Mouse (Mus musculus): Measurements from ENCODE around the gene Icos. TPM values are rescaled to one million over a fixed set of nuclear protein-coding genes. Genes with fewer than 3 reads are reported as not detected.

Icos gene
- polyA plus RNA-seq (2012; rRNA removed), result 0.10 TPM in 1 of 2 replicates, not detected in the other

GRCm38 (mm10) chr1:60977641-60978040 lies at the start of gene Icos:
Gene Icos, plus strand, starts transcription at chr1:60977927.
- Histone ChIP-seq H3K27me3 (ENCODE audit: control insufficient read depth, insufficient read depth, low read length) (no peaks in the 10 kb centered on the region), H3K4me1 (ENCODE audit: control insufficient read depth, insufficient read depth, low read length) (no peaks in the 10 kb centered on the region), H3K27ac (ENCODE audit: insufficient read depth, low read length) (no peak within 1 kb of the TSS), H3K4me3 (replicated peaks; ENCODE audit: insufficient read depth, low read depth, low read length) (no peak within 1 kb of the TSS)
- WGBS, result 87% methylated on average over 6 of the region's 6 CpGs
- DNase-seq, result no peak
- TF ChIP-seq CTCF (IDR thresholded peaks at IDR 0.05; ENCODE audit: borderline replicate concordance, insufficient read depth, low read depth, low read length), result no peak
- no peak for TF ChIP-seq POLR2A (IDR thresholded peaks at IDR 0.05; ENCODE audit: borderline replicate concordance, insufficient read depth, low read length)

DNA sequence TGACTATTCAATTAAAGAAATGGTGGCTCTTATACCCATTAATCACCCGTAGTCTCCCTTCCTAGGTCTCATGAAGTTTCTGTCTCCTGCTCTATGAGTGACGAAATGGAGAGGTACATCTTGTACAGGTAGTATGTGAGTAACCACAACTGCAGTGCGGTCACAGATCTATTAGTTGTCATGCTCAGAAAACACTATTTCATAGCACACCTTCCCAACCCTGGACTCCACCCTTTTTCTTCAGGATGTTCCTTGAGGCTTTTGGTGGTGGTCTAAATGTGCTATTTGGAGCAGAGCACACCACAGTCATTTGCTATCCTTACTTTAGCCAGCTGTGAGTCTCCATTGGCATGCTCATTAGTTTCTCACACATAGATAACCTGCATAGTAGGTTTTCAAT lies 48.7 kb upstream of the Icos start:
- no peaks in the 10 kb centered on the region for H3K27me3 ChIP-seq (ENCODE audit: control insufficient read depth, insufficient read depth, low read length)
- H3K27ac ChIP-seq (ENCODE audit: insufficient read depth, low read length), result no peak overlapping the region
- no peak overlapping the region for H3K4me3 ChIP-seq (replicated peaks; ENCODE audit: insufficient read depth, low read depth, low read length)
- H3K4me1 ChIP-seq (ENCODE audit: control insufficient read depth, insufficient read depth, low read length), result no peaks in the 10 kb centered on the region
- DNase-seq, result no peak
- TF ChIP-seq POLR2A (IDR thresholded peaks at IDR 0.05; ENCODE audit: borderline replicate concordance, insufficient read depth, low read length) (no peak), CTCF (IDR thresholded peaks at IDR 0.05; ENCODE audit: borderline replicate concordance, insufficient read depth, low read depth, low read length) (no peak)
- WGBS, result 90% methylated on average over 3 of the region's 3 CpGs

DNA sequence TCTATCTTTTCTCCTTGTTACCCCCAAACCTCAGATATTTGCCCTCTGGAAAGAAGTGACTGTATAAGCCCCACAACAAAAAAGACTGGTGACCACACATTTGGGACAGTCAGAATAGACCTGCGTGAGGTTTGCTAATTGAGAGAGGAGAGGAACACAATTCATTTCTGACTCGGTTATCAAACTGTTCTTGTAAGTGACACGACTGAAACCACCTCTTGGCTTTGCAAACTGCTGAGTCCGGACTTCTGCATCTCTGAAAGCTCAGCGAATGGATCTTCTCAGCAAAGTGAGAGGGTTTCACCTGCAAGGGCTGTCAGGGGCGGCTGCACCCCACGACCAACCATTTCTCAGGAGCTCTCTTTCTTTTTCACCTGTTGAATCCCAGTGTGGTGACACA lies 47.3 kb upstream of the Icos start:
- DNase-seq, result no peak
- H3K4me3 ChIP-seq (replicated peaks; ENCODE audit: insufficient read depth, low read depth, low read length), result no peak overlapping the region
- H3K27me3 ChIP-seq (ENCODE audit: control insufficient read depth, insufficient read depth, low read length), result no peaks in the 10 kb centered on the region
- H3K27ac ChIP-seq (ENCODE audit: insufficient read depth, low read length), result no peak overlapping the region
- 83% methylated on average over 7 of the region's 7 CpGs for WGBS
- no peaks in the 10 kb centered on the region for H3K4me1 ChIP-seq (ENCODE audit: control insufficient read depth, insufficient read depth, low read length)
- TF ChIP-seq POLR2A (IDR thresholded peaks at IDR 0.05; ENCODE audit: borderline replicate concordance, insufficient read depth, low read length), result no peak
- no peak for TF ChIP-seq CTCF (IDR thresholded peaks at IDR 0.05; ENCODE audit: borderline replicate concordance, insufficient read depth, low read depth, low read length)

DNA sequence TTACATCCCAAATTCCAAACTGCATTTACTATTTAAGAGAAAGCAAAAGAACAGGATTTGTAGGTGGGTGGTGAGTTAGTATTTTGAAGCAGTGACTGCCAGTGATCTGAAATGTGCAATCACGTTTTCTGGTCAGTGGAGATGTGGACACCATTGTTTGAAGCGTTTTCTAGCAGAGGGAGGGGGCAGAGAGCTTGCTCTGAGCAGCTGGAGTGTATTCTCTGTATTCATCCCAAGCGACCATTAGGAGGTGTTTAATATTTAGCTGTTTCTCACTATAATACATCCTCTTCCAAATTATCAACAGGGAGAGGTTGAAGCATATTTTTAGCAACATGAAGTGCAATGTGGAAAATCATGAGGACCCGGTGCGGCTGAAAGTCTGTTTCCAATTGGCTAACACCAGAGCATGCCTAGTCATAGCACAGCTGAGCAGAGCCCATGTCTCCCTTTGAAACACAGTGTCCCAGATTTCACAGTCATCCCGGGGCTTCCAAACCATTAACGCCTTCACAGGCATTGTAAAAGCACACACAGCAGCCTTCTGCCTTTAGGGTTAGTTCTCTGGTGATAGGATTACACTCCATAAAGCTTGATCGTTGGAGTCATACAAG lies 41.7 kb upstream of the Icos start:
- no peak overlapping the region for H3K4me3 ChIP-seq (replicated peaks; ENCODE audit: insufficient read depth, low read depth, low read length)
- 39% methylated on average over 8 of the region's 8 CpGs for WGBS
- TF ChIP-seq CTCF (IDR thresholded peaks at IDR 0.05; ENCODE audit: borderline replicate concordance, insufficient read depth, low read depth, low read length), result no peak
- no peak for TF ChIP-seq POLR2A (IDR thresholded peaks at IDR 0.05; ENCODE audit: borderline replicate concordance, insufficient read depth, low read length)
- no peak for DNase-seq
- no peaks in the 10 kb centered on the region for H3K4me1 ChIP-seq (ENCODE audit: control insufficient read depth, insufficient read depth, low read length)
- H3K27ac ChIP-seq (ENCODE audit: insufficient read depth, low read length), result no peak overlapping the region
- H3K27me3 ChIP-seq (ENCODE audit: control insufficient read depth, insufficient read depth, low read length), result no peaks in the 10 kb centered on the region

GRCm38 (mm10) chr1:60936963-60937711 lies 40.6 kb upstream of the Icos start:
- no peak for TF ChIP-seq CTCF (IDR thresholded peaks at IDR 0.05; ENCODE audit: borderline replicate concordance, insufficient read depth, low read depth, low read length)
- TF ChIP-seq POLR2A (IDR thresholded peaks at IDR 0.05; ENCODE audit: borderline replicate concordance, insufficient read depth, low read length), result no peak
- WGBS, result 90% methylated on average over 6 of the region's 6 CpGs
- Histone ChIP-seq H3K27ac (ENCODE audit: insufficient read depth, low read length) (no peak overlapping the region), H3K27me3 (ENCODE audit: control insufficient read depth, insufficient read depth, low read length) (no peaks in the 10 kb centered on the region), H3K4me3 (replicated peaks; ENCODE audit: insufficient read depth, low read depth, low read length) (no peak overlapping the region), H3K4me1 (ENCODE audit: control insufficient read depth, insufficient read depth, low read length) (no peaks in the 10 kb centered on the region)
- no peak for DNase-seq

DNA sequence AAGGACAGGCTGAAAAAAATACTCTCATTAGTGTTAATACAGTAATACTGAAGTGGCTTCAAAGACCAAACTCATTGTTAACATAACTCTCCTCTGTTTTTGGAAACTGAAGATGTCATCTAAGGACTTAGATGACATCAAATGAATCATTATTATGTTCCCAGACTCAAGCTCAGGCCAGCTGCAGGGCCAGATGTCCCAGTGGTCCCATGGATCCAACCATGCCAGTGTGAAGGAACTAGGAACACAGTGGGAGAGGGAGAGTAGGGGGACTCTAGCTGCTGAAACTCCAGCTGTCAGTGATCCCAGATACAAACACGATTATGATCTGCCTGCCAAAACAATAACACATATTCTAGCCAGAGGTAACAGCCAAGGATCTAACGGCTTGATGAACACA lies 39.5 kb upstream of the Icos start:
- TF ChIP-seq POLR2A (IDR thresholded peaks at IDR 0.05; ENCODE audit: borderline replicate concordance, insufficient read depth, low read length) (no peak), CTCF (IDR thresholded peaks at IDR 0.05; ENCODE audit: borderline replicate concordance, insufficient read depth, low read depth, low read length) (no peak)
- H3K27ac ChIP-seq (ENCODE audit: insufficient read depth, low read length), result no peak overlapping the region
- no peak for DNase-seq
- no peaks in the 10 kb centered on the region for H3K27me3 ChIP-seq (ENCODE audit: control insufficient read depth, insufficient read depth, low read length)
- no peaks in the 10 kb centered on the region for H3K4me1 ChIP-seq (ENCODE audit: control insufficient read depth, insufficient read depth, low read length)
- 34% methylated on average over 2 of the region's 2 CpGs for WGBS
- no peak overlapping the region for H3K4me3 ChIP-seq (replicated peaks; ENCODE audit: insufficient read depth, low read depth, low read length)

DNA sequence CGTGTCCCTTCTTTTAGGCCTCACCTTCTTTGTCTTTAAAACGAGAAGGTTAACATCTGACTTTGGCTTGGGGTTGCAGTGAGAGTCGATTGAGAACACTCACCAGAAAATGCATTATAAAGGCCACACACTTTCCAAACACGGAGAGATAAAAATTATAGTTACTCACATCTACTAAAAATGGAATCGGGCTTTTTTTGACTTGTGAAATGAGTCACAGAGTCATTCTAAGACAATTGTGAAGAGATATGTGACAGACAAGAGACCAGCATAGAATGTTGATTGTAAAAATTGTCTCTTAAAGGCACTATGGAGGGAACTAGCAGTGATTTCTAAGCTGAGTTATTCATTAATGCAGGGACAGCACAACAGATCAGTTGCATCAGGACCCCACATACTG lies 38.8 kb upstream of the Icos start:
- no peak overlapping the region for H3K4me3 ChIP-seq (replicated peaks; ENCODE audit: insufficient read depth, low read depth, low read length)
- no peak overlapping the region for H3K27ac ChIP-seq (ENCODE audit: insufficient read depth, low read length)
- no peaks in the 10 kb centered on the region for H3K4me1 ChIP-seq (ENCODE audit: control insufficient read depth, insufficient read depth, low read length)
- TF ChIP-seq CTCF (IDR thresholded peaks at IDR 0.05; ENCODE audit: borderline replicate concordance, insufficient read depth, low read depth, low read length), result no peak
- no peak for TF ChIP-seq POLR2A (IDR thresholded peaks at IDR 0.05; ENCODE audit: borderline replicate concordance, insufficient read depth, low read length)
- no peaks in the 10 kb centered on the region for H3K27me3 ChIP-seq (ENCODE audit: control insufficient read depth, insufficient read depth, low read length)
- 90% methylated on average over 5 of the region's 5 CpGs for WGBS
- DNase-seq, result no peak

- no peaks in the 10 kb centered on the region for H3K4me1 ChIP-seq (ENCODE audit: control insufficient read depth, insufficient read depth, low read length)
- TF ChIP-seq CTCF (IDR thresholded peaks at IDR 0.05; ENCODE audit: borderline replicate concordance, insufficient read depth, low read depth, low read length) (no peak), POLR2A (IDR thresholded peaks at IDR 0.05; ENCODE audit: borderline replicate concordance, insufficient read depth, low read length) (no peak)
- DNase-seq, result no peak
- WGBS, result 75% methylated on average over 3 of the region's 3 CpGs
- no peaks in the 10 kb centered on the region for H3K27me3 ChIP-seq (ENCODE audit: control insufficient read depth, insufficient read depth, low read length)
- no peak overlapping the region for H3K27ac ChIP-seq (ENCODE audit: insufficient read depth, low read length)
- no peak overlapping the region for H3K4me3 ChIP-seq (replicated peaks; ENCODE audit: insufficient read depth, low read depth, low read length)
Observed at GRCm38 (mm10) chr1:60940023-60940422, 37.7 kb upstream of the Icos start.
